Mouse (Mus musculus): ENCODE data around the gene Ppp1r15a.

- TF ChIP-seq CTCF (IDR thresholded peaks at IDR 0.05; ENCODE audit: low read depth): no peak
- no peak for TF ChIP-seq EP300 (optimal IDR thresholded peaks at IDR 0.05)
Measured at GRCm38 (mm10) chr7:45498427-45498826, 27.6 kb downstream of the Ppp1r15a start.
